In genomic region chr14:117146089-117146488, GRCm38 (mm10) we compare ENCODE assay signal across 10 mouse cellular contexts.
DNase-seq lines count a peak whose midpoint lies in the region; ATAC-seq and TF ChIP-seq lines count a peak whose summit lies in the region.
"Had no signal": no experiment of that assay in that cellular context is flagged by ENCODE, and none has a peak within 500 bp of the region (broad histone marks: within the 10 kb centered on the region; RNA-seq: fewer than 3 reads in every experiment).

No protein-coding gene starts in this region.

- H3K9ac ChIP-seq in heart, adult 2 months (ENCODE audit: low read depth, low read length) = no peak overlapping the region
- H3K9ac ChIP-seq in midbrain, postnatal 0 days (replicated peaks; ENCODE audit: low read length, poor library complexity, severe bottlenecking) = no peak overlapping the region
- H3K9ac ChIP-seq in midbrain, embryonic 15.5 days = no peak overlapping the region
- H3K9ac ChIP-seq: limb, embryonic 12.5 days had no signal

- no peaks in the 10 kb centered on the region for H3K79me2 ChIP-seq in heart, adult 2 months (replicated peaks; ENCODE audit: control insufficient read depth, insufficient read depth, low read length)

- TF ChIP-seq POLR2A in heart, adult 2 months (IDR thresholded peaks at IDR 0.05; ENCODE audit: insufficient read depth, low read depth, low read length) = no peak

- peak; percentile 23 to 32 for DNase-seq in heart, postnatal 10 days
- DNase-seq in heart, adult 2 months = no peak
- DNase-seq in midbrain, postnatal 0 days (ENCODE audit: low spot score) = peak; percentile 32
- DNase-seq in left cerebral cortex, postnatal 14 days (ENCODE audit: low spot score in 2 of 2) = peak; percentile 55 to 61
- DNase-seq in neural tube, embryonic 10.5 days (ENCODE audit: extremely low spot score, low spot score) = no peak
- DNase-seq: kidney, adult 2 months had no signal

- H3K27me3 ChIP-seq in heart, adult 2 months (ENCODE audit: control insufficient read depth, insufficient read depth, low read length) = no peaks in the 10 kb centered on the region
- H3K27me3 ChIP-seq in midbrain, postnatal 0 days (ENCODE audit: insufficient read depth, low read length) = no peaks in the 10 kb centered on the region
- no peaks in the 10 kb centered on the region for H3K27me3 ChIP-seq in midbrain, embryonic 15.5 days (replicated peaks)
- H3K27me3 ChIP-seq: limb, embryonic 12.5 days had no signal

- no peak overlapping the region for H3K4me3 ChIP-seq in heart, adult 2 months
- no peak overlapping the region for H3K4me3 ChIP-seq in midbrain, postnatal 0 days (ENCODE audit: low read depth, low read length)
- no peak overlapping the region for H3K4me3 ChIP-seq in midbrain, embryonic 15.5 days
- H3K4me3 ChIP-seq: limb, embryonic 12.5 days had no signal

- no peaks in the 10 kb centered on the region for H3K36me3 ChIP-seq in heart, adult 2 months (ENCODE audit: control insufficient read depth, insufficient read depth, low read length)
- H3K36me3 ChIP-seq in midbrain, postnatal 0 days (ENCODE audit: insufficient read depth, low read length) = no peaks in the 10 kb centered on the region
- no peaks in the 10 kb centered on the region for H3K36me3 ChIP-seq in midbrain, embryonic 15.5 days (replicated peaks)
- H3K36me3 ChIP-seq: G1E; limb, embryonic 12.5 days had no signal

- no peak overlapping the region for H3K27ac ChIP-seq in heart, adult 2 months
- no peak overlapping the region for H3K27ac ChIP-seq in midbrain, postnatal 0 days (ENCODE audit: low read depth, low read length)
- H3K27ac ChIP-seq in midbrain, embryonic 15.5 days = no peak overlapping the region

- no peak for TF ChIP-seq EP300 in heart, adult 2 months (IDR thresholded peaks at IDR 0.05; ENCODE audit: insufficient read depth, low read depth, low read length)

- no peaks in the 10 kb centered on the region for H3K4me1 ChIP-seq in heart, adult 2 months (ENCODE audit: control insufficient read depth, insufficient read depth, low read length)
- no peaks in the 10 kb centered on the region for H3K4me1 ChIP-seq in midbrain, postnatal 0 days (ENCODE audit: insufficient read depth, low read length)
- peaks cover under 1% of the 10 kb centered on the region; the same call in 1 of the 2 replicates for H3K4me1 ChIP-seq in midbrain, embryonic 15.5 days

- no peak overlapping the region for H3K4me2 ChIP-seq in midbrain, postnatal 0 days (ENCODE audit: low read depth, low read length, poor library complexity, severe bottlenecking)
- no peak overlapping the region for H3K4me2 ChIP-seq in midbrain, embryonic 15.5 days
- H3K4me2 ChIP-seq: limb, embryonic 12.5 days had no signal

- 30% methylated on average over 4 of the region's 4 CpGs for WGBS in heart, adult 2 months
- WGBS in midbrain, postnatal 0 days = 77% methylated on average over 4 of the region's 4 CpGs
- WGBS in midbrain, embryonic 15.5 days = 81% methylated on average over 4 of the region's 4 CpGs

- no peak for ATAC-seq in midbrain, postnatal 0 days (ENCODE audit: low FRiP score)
- ATAC-seq in midbrain, embryonic 15.5 days (replicated peaks) = no peak
- no peak for ATAC-seq in activated CD4-positive, CD25-positive, alpha-beta regulatory T cell, adult 4 months

- TF ChIP-seq CTCF in heart, adult 2 months (IDR thresholded peaks at IDR 0.05) = no peak
- TF ChIP-seq CTCF in midbrain, postnatal 0 days (IDR thresholded peaks at IDR 0.05) = no peak

- intact Hi-C loops in heart, postnatal 10 days (cut with DNase I) = no loop called here
- intact Hi-C loops in heart, adult 2 months (cut with DNase I) = no loop called here
- intact Hi-C loops in left cerebral cortex, postnatal 14 days (cut with DNase I) = no loop called here

- H3K9me3 ChIP-seq in midbrain, postnatal 0 days (ENCODE audit: low read length) = no peaks in the 10 kb centered on the region
- no peaks in the 10 kb centered on the region for H3K9me3 ChIP-seq in midbrain, embryonic 15.5 days
- H3K9me3 ChIP-seq: limb, embryonic 12.5 days had no signal

Comparison
In these comparisons a context has a peak if more than half of its experiments do, and no peak if none do; other contexts are left out.
1. DNase-seq: peak in heart, postnatal 10 days (2 of 2), midbrain, postnatal 0 days (single experiment) and left cerebral cortex, postnatal 14 days (2 of 2); none in heart, adult 2 months (0 of 2) and neural tube, embryonic 10.5 days (single experiment).